Mouse (Mus musculus): ENCODE data around the gene 9930104L06Rik.

DNA sequence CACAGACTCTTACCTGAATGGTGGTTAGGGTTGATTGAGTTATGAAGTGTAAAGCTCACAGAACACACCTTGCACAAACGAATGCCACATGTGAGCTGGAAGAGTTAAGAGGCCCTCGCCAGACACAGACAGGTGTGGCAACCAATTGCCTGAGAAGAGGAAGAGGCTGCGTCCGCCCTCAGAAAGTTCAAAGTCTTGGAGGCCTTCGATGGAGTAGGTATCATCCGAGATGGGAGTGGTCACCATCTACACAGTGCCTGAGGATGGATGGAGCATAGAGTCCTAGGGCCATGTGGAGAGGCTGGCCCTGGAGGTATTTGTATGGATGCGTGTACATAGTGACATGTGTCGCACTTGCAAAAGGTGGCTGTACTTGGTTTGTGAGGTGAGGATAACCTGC lies 34.2 kb downstream of the 9930104L06Rik start:
- TF ChIP-seq CTCF (IDR thresholded peaks at IDR 0.05; ENCODE audit: extremely low read depth, insufficient read depth, low read length) (no peak), POLR2A (IDR thresholded peaks at IDR 0.05; ENCODE audit: extremely low read depth, insufficient read depth, low read length) (no peak)
